Comparison of ENCODE assay signal across 21 mouse cellular contexts in the genomic region with DNA sequence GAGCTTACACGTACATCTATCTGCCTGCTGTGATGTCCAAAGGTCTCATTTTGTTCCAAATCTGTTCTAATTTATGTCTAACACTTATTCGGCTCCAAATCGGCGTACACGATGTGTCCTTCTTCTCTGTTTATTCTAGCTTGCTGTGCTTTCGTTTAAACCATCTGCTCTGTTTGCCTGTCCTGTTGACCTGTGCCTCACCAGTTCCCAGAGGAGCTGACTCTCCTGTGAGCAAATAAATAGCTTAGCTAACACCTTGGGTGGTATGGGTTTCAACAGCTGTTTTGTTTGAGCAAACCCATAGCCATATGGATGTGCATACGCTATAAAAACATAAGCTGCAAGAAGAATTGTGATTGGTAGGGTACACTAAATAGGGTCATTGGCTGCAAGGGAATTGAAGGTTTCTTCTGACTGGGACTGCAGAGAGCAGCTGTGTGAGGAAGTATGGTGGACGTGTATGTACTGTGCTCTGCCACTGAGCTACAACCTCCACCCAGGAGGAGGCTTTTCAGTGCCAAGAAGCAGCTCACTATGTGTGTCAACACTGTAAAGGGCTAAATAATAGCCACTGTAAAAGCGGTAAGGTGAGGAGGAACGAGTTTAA. TPM values are rescaled to one million over a fixed set of nuclear protein-coding genes. Genes with fewer than 3 reads are reported as not detected.
A peak's percentile ranks its signal among the peaks of the same experiment; 100 is the strongest.
DNase-seq lines count a peak whose midpoint lies in the region; ATAC-seq and TF ChIP-seq lines count a peak whose summit lies in the region.
"Had no signal": no experiment of that assay in that cellular context is flagged by ENCODE, and none has a peak within 500 bp of the region (broad histone marks: within the 10 kb centered on the region; RNA-seq: fewer than 3 reads in every experiment).

No protein-coding gene starts in this region.

- H3K4me2 ChIP-seq in forebrain, embryonic 11.5 days (ENCODE audit: low read depth, low read length, severe bottlenecking) = no peak overlapping the region
- no peak overlapping the region for H3K4me2 ChIP-seq in liver, embryonic 11.5 days
- no peak overlapping the region for H3K4me2 ChIP-seq in liver, embryonic 15.5 days
- H3K4me2 ChIP-seq: heart, embryonic 13.5 days had no signal

- WGBS in forebrain, embryonic 11.5 days = 71% methylated on average over 10 of the region's 10 CpGs
- WGBS in forebrain, embryonic 10.5 days = 75% methylated on average over 10 of the region's 10 CpGs
- WGBS in liver, adult 2 months = 23% methylated on average over 10 of the region's 10 CpGs
- WGBS in liver, embryonic 11.5 days = 71% methylated on average over 10 of the region's 10 CpGs
- WGBS in liver, embryonic 15.5 days (ENCODE audit: insufficient replicate concordance) = 53% methylated on average over 10 of the region's 10 CpGs

- no peaks in the 10 kb centered on the region for H3K36me3 ChIP-seq in forebrain, embryonic 11.5 days (ENCODE audit: control insufficient read depth, insufficient read depth, low read length)
- no peaks in the 10 kb centered on the region for H3K36me3 ChIP-seq in forebrain, embryonic 10.5 days (replicated peaks)
- H3K36me3 ChIP-seq in liver, adult 2 months (ENCODE audit: control insufficient read depth, insufficient read depth, low read length) = no peaks in the 10 kb centered on the region
- no peaks in the 10 kb centered on the region for H3K36me3 ChIP-seq in liver, embryonic 11.5 days (ENCODE audit: control insufficient read depth, insufficient read depth, low read length)
- H3K36me3 ChIP-seq in liver, embryonic 15.5 days (replicated peaks) = no peaks in the 10 kb centered on the region
- H3K36me3 ChIP-seq: heart, embryonic 13.5 days had no signal

- H3K9me3 ChIP-seq in forebrain, embryonic 11.5 days (ENCODE audit: control insufficient read depth, low read length) = no peaks in the 10 kb centered on the region
- H3K9me3 ChIP-seq in forebrain, embryonic 10.5 days = no peaks in the 10 kb centered on the region
- no peaks in the 10 kb centered on the region for H3K9me3 ChIP-seq in liver, embryonic 11.5 days (ENCODE audit: control insufficient read depth, low read length)
- no peaks in the 10 kb centered on the region for H3K9me3 ChIP-seq in liver, embryonic 15.5 days (replicated peaks)
- H3K9me3 ChIP-seq: heart, embryonic 13.5 days had no signal

- intact Hi-C loops in left cerebral cortex, postnatal 4 days (cut with DNase I) = no loop called here

- H3K9ac ChIP-seq in forebrain, embryonic 11.5 days (ENCODE audit: low read length) = no peak overlapping the region
- no peak overlapping the region for H3K9ac ChIP-seq in liver, adult 2 months (ENCODE audit: low read depth, low read length)
- no peak overlapping the region for H3K9ac ChIP-seq in liver, embryonic 11.5 days (ENCODE audit: low read depth, low read length)
- H3K9ac ChIP-seq in liver, embryonic 15.5 days = no peak overlapping the region
- H3K9ac ChIP-seq: heart, embryonic 13.5 days had no signal

- no peak overlapping the region for H3K27ac ChIP-seq in forebrain, embryonic 11.5 days (ENCODE audit: low read depth, low read length)
- no peak overlapping the region for H3K27ac ChIP-seq in forebrain, embryonic 10.5 days
- H3K27ac ChIP-seq in liver, adult 2 months (replicated peaks; ENCODE audit: insufficient read depth, low read depth, low read length) = peak overlapping the region; percentile 59; the same call in 1 of the 2 replicates
- H3K27ac ChIP-seq in liver, embryonic 11.5 days (ENCODE audit: low read depth, low read length) = no peak overlapping the region
- H3K27ac ChIP-seq in liver, embryonic 15.5 days (replicated peaks) = peak overlapping the region; percentile 68
- H3K27ac ChIP-seq: heart, embryonic 13.5 days; left cerebral cortex, adult 2 months had no signal

- DNase-seq in forebrain, embryonic 11.5 days (ENCODE audit: low spot score) = no peak
- no peak for DNase-seq in forebrain, embryonic 10.5 days (ENCODE audit: extremely low spot score, low spot score)
- DNase-seq in liver, adult 2 months (ENCODE audit: extremely low read depth, low read depth, low spot score) = peak; percentile 94
- DNase-seq in liver, embryonic 11.5 days (ENCODE audit: low spot score) = no peak
- DNase-seq in yolk sac, embryonic 10.5 days (ENCODE audit: low spot score) = peak; percentile 68
- DNase-seq in left cerebral cortex, postnatal 4 days = no peak
- no peak for DNase-seq in frontal cortex, postnatal 14 days (ENCODE audit: low spot score in 2 of 2)
- DNase-seq: cerebellum, adult 9-11 months; heart, postnatal 36 days; lung, postnatal 10 days; thymus, postnatal 36 days had no signal

- H3K4me1 ChIP-seq in forebrain, embryonic 11.5 days (replicated peaks; ENCODE audit: control insufficient read depth, insufficient read depth, low read length) = 0 out of 2 replicates have a peak, but pooled peaks cover under 1% of the 10 kb centered on the region
- H3K4me1 ChIP-seq in forebrain, embryonic 10.5 days = peaks cover 3% of the 10 kb centered on the region
- H3K4me1 ChIP-seq in liver, adult 2 months (ENCODE audit: control insufficient read depth, insufficient read depth, low read length) = peaks cover 18% of the 10 kb centered on the region
- H3K4me1 ChIP-seq in liver, embryonic 11.5 days (replicated peaks; ENCODE audit: control insufficient read depth, insufficient read depth, low read length) = no peaks in the 10 kb centered on the region
- H3K4me1 ChIP-seq in liver, embryonic 15.5 days (replicated peaks) = no peaks in the 10 kb centered on the region; the same call in 1 of the 2 replicates

- H3K4me3 ChIP-seq in forebrain, embryonic 11.5 days (ENCODE audit: low read depth, low read length) = no peak overlapping the region
- no peak overlapping the region for H3K4me3 ChIP-seq in forebrain, embryonic 10.5 days
- H3K4me3 ChIP-seq in liver, adult 2 months (ENCODE audit: insufficient read depth, low read depth, low read length) = no peak overlapping the region
- no peak overlapping the region for H3K4me3 ChIP-seq in liver, embryonic 11.5 days (ENCODE audit: low read depth, low read length)
- H3K4me3 ChIP-seq in liver, embryonic 15.5 days (replicated peaks) = no peak overlapping the region
- H3K4me3 ChIP-seq: heart, embryonic 13.5 days; left cerebral cortex, adult 2 months had no signal

- peaks cover 7% of the 10 kb centered on the region for H3K27me3 ChIP-seq in forebrain, embryonic 11.5 days (ENCODE audit: control insufficient read depth, insufficient read depth, low read length)
- H3K27me3 ChIP-seq in forebrain, embryonic 10.5 days (ENCODE audit: poor library complexity, severe bottlenecking) = peaks cover 30% of the 10 kb centered on the region
- H3K27me3 ChIP-seq in liver, adult 2 months (ENCODE audit: control insufficient read depth, insufficient read depth, low read length) = no peaks in the 10 kb centered on the region
- peaks cover 6% of the 10 kb centered on the region for H3K27me3 ChIP-seq in liver, embryonic 11.5 days (replicated peaks; ENCODE audit: control insufficient read depth, insufficient read depth, low read length)
- H3K27me3 ChIP-seq in liver, embryonic 15.5 days = peaks cover 12% of the 10 kb centered on the region

- no peak for TF ChIP-seq POLR2A in liver, adult 2 months (IDR thresholded peaks at IDR 0.05; ENCODE audit: extremely low read depth, insufficient read depth, low read length)

- H3K79me2 ChIP-seq in liver, adult 2 months (ENCODE audit: control insufficient read depth, insufficient read depth, low read length) = no peaks in the 10 kb centered on the region

- TF ChIP-seq CTCF in liver, adult 2 months (IDR thresholded peaks at IDR 0.05; ENCODE audit: low read depth, low read length) = no peak

- ATAC-seq in forebrain, embryonic 11.5 days (replicated peaks; ENCODE audit: low FRiP score) = peak; percentile 51; the same call in 1 of the 2 replicates
- ATAC-seq in liver, embryonic 11.5 days (replicated peaks; ENCODE audit: low FRiP score) = no peak
- ATAC-seq in liver, embryonic 15.5 days (ENCODE audit: insufficient read depth) = peak; percentile 70

RNA-seq across cellular contexts. Expression of a gene that starts 5.6 kb away (rescaled TPM):
- 0.20 and 1.1 TPM in 2 replicates for polyA plus RNA-seq in forebrain, embryonic 11.5 days (2014; fragmentation: Nextera tagmentation; extraction: Ambion mirVana)
- 0.16 and 0.33 TPM in 2 replicates for polyA plus RNA-seq in forebrain, embryonic 10.5 days (2016; fragmentation: Nextera tagmentation; extraction: Ambion mirVana)
- 22.1 and 36.8 TPM in 2 replicates for total RNA-seq in liver, adult 2 months (2014; rRNA removed)
- 3.0 and 5.2 TPM in 2 replicates for polyA plus RNA-seq in liver, adult 2 months (2012; rRNA removed)
- polyA plus RNA-seq in liver, embryonic 11.5 days (2014; fragmentation: Nextera tagmentation; extraction: Ambion mirVana) = 0.92 and 0.94 TPM in 2 replicates
- polyA plus RNA-seq in liver, embryonic 15.5 days (2015; fragmentation: Nextera tagmentation; extraction: Ambion mirVana) = 28.1 and 35.4 TPM in 2 replicates
- total RNA-seq in left cerebral cortex, postnatal 4 days (2021) = under 1 TPM in 1 of 2 experiments, not detected in 1; 0.30 TPM
- total RNA-seq: heart, postnatal 36 days; left cerebral cortex, adult 2 months; MEL had no signal

RNA-seq across cellular contexts. Expression of a gene that starts 9.1 kb away (rescaled TPM):
- polyA plus RNA-seq in forebrain, embryonic 11.5 days (2014; fragmentation: Nextera tagmentation; extraction: Ambion mirVana) = not detected in 2 replicates
- polyA plus RNA-seq in forebrain, embryonic 10.5 days (2016; fragmentation: Nextera tagmentation; extraction: Ambion mirVana) = not detected in 2 replicates
- total RNA-seq in liver, adult 2 months (2014; rRNA removed) = not detected in 2 replicates
- 0.04 TPM in 1 of 2 replicates, not detected in the other for polyA plus RNA-seq in liver, adult 2 months (2012; rRNA removed)
- polyA plus RNA-seq in liver, embryonic 11.5 days (2014; fragmentation: Nextera tagmentation; extraction: Ambion mirVana) = not detected in 2 replicates
- polyA plus RNA-seq in liver, embryonic 15.5 days (2015; fragmentation: Nextera tagmentation; extraction: Ambion mirVana) = not detected in 2 replicates
- not detected for total RNA-seq in left cerebral cortex, postnatal 4 days (2021)
- total RNA-seq: adrenal gland, adult 18-20 months; gastrocnemius, postnatal 4 days; heart, postnatal 36 days; left cerebral cortex, adult 2 months; MEL had no signal
- polyA plus RNA-seq: frontal cortex, adult 2 months; heart, embryonic 13.5 days; intestine, embryonic 14.5 days; kidney, embryonic 16.5 days; neural tube, embryonic 11.5 days had no signal

Comparison
In these comparisons a context has a peak if more than half of its experiments do, and no peak if none do; other contexts are left out.
1. DNase-seq: peak in liver, adult 2 months (single experiment) and yolk sac, embryonic 10.5 days (single experiment); none in forebrain, embryonic 11.5 days (single experiment), forebrain, embryonic 10.5 days (single experiment), liver, embryonic 11.5 days (single experiment), left cerebral cortex, postnatal 4 days (single experiment) and frontal cortex, postnatal 14 days (0 of 2).
2. H3K27ac ChIP-seq: peak in liver, adult 2 months (single experiment) and liver, embryonic 15.5 days (single experiment); none in forebrain, embryonic 11.5 days (single experiment), forebrain, embryonic 10.5 days (single experiment) and liver, embryonic 11.5 days (single experiment).